Mouse (Mus musculus) ES-E14 (cell line): ENCODE data around the gene Chmp6. TPM values are rescaled to one million over a fixed set of nuclear protein-coding genes. Genes with fewer than 3 reads are reported as not detected.
A peak's percentile ranks its signal among the peaks of the same experiment; 100 is the strongest.

Experiments
- DNase-seq: peaks from one replicate; pipeline ENCODE4 v3.0.0-alpha.2; 2013; ENCODE audit warnings: low read depth, low spot score
- H3K27ac ChIP-seq: 2 replicates; pipeline ENCODE4 v1.5.1; 2012; ENCODE audit warnings: low read depth, mild to moderate bottlenecking, low read length, moderate library complexity, mixed read lengths; ENCODE audit not compliant: poor library complexity, insufficient read depth, severe bottlenecking
- H3K36me3 ChIP-seq: 2 replicates; pipeline ENCODE4 v1.6.1; 2012; ENCODE audit warnings: mild to moderate bottlenecking, low read length, moderate library complexity, mixed read lengths; ENCODE audit not compliant: control insufficient read depth, poor library complexity, insufficient read depth, severe bottlenecking
- H3K4me1 ChIP-seq, 2 experiments: fragments of 150-350 bp in 1 of 2; sonication (generic) in 1 of 2; 2 replicates each; pipeline ENCODE4 v1.6.1; 2012; ENCODE audit warnings: low read length in 2 of 2, mild to moderate bottlenecking in 1 of 2, mixed read lengths in 1 of 2; ENCODE audit not compliant: control insufficient read depth in 2 of 2, insufficient read depth in 2 of 2, poor library complexity in 1 of 2
- H3K4me3 ChIP-seq, 2 experiments: fragments of 150-350 bp in 1 of 2; sonication (generic) in 1 of 2; 2 replicates each; pipeline ENCODE4 v1.5.1; 2012; ENCODE audit warnings: low read length in 2 of 2, low read depth in 1 of 2, mild to moderate bottlenecking in 1 of 2, mixed read lengths in 1 of 2; ENCODE audit not compliant: insufficient read depth in 1 of 2, poor library complexity in 1 of 2, severe bottlenecking in 1 of 2
- H3K9ac ChIP-seq: 2 replicates; pipeline ENCODE4 v1.6.1; 2012; ENCODE audit warnings: low read depth, mild to moderate bottlenecking, low read length, mixed read lengths; ENCODE audit not compliant: poor library complexity, insufficient read depth, severe bottlenecking
- H3K9me3 ChIP-seq: fragments of 150-350 bp; sonication (generic); 2 replicates; pipeline ENCODE4 v1.6.1; 2012; ENCODE audit warnings: low read depth, mild to moderate bottlenecking, low read length; ENCODE audit not compliant: control insufficient read depth, insufficient read depth
- CHD2 ChIP-seq: IDR thresholded peaks from 2 replicates; pipeline ENCODE4 v1.6.1; 2014; ENCODE audit warnings: mild to moderate bottlenecking, low read depth, low read length, inconsistent platforms
- HCFC1 ChIP-seq: IDR thresholded peaks from 2 replicates; pipeline ENCODE4 v1.6.1; 2012; ENCODE audit warnings: low read length, inconsistent platforms, borderline replicate concordance; ENCODE audit not compliant: insufficient read depth
- MAFK ChIP-seq: IDR thresholded peaks from 2 replicates; pipeline ENCODE4 v1.6.1; 2014; ENCODE audit warnings: mild to moderate bottlenecking, low read depth, low read length, inconsistent platforms; ENCODE audit not compliant: insufficient read depth
- ZC3H11A ChIP-seq: IDR thresholded peaks from 2 replicates; pipeline ENCODE4 v1.6.1; 2012; ENCODE audit warnings: low read depth, mild to moderate bottlenecking, inconsistent platforms, low read length, borderline replicate concordance
- ZNF384 ChIP-seq: IDR thresholded peaks from 2 replicates; pipeline ENCODE4 v1.6.1; 2012; ENCODE audit warnings: low read depth, low read length, inconsistent platforms
- in situ Hi-C, 2 experiments: fragments of 600-800 bp; cut with MboI; formaldehyde crosslinking; loops; one replicate each; pipeline ENCODE4 v1.15.1; 2025; ENCODE audit warnings: low sequenced_read_pairs in 2 of 2, inconsistent platforms in 1 of 2; ENCODE audit not compliant: unreplicated experiment in 2 of 2
- total RNA-seq: library from RNA; depleted of rRNA; stranded (reverse); fragments of 300-350 nt; gene quantifications from 2 replicates; pipeline ENCODE4 v1.2.3, GENCODE M21; 2012; rRNA removed

The Chmp6 gene
- 48.1 and 58.1 TPM in 2 replicates for total RNA-seq

DNA sequence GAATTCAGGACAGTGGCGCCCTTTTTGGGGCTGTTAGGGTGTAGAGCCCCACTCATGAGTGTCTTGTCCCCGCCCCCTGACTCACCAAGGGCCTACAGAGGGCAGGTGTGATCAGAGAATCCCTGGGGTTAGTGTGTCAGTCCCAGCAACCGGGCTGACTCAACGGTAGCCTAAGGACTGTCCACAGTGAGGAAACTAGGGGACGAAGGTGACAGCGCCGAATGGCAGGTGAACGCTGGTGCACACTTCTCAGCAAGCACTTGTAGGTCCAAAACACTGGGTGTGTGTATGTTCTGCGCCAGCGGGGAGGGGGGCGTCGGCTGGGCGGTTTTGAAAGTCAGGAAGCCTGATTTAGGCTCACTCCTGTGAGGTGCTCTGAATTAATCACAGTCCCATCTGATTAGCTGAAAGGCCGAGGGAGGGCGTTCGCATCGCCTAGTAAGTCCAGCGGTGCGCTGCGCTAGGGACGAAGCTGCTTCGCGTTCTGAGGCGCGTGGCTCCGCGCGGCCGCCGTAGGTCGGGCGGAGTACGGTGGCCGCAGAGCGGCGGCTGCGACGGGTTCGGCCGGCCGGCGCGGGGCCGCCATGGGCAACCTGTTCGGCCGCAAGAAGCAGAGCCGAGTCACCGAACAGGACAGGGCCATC is at the start of gene Chmp6:
Gene Chmp6 (plus strand): TSS at position 151 of the 644 bp plus-strand sequence.
- TF ChIP-seq CHD2 (no peak), MAFK (no peak), ZNF384 (no peak), HCFC1 (peak; percentile 72; the same call in 1 of the 2 replicates), ZC3H11A (no peak)
- Histone ChIP-seq H3K36me3 (peaks cover 15% of the 10 kb centered on the region; the same call in 1 of the 2 replicates), H3K27ac (peak within 1 kb of the TSS; percentile 58), H3K4me1 (peaks cover 0 to 30% of the 10 kb centered on the region in 2 experiments; a peak in 1 of 4 replicates), H3K4me3 (peak within 1 kb of the TSS; percentile 90 to 97), H3K9me3 (no peaks in the 10 kb centered on the region), H3K9ac (peak within 1 kb of the TSS; percentile 98)
- DNase-seq, result no peak
- in situ Hi-C loops, result loop anchor here in 1 of 2 experiments (25.0 kb wide), 1 partner anchor 401 kb away; no protein-coding TSS in a partner anchor

DNA sequence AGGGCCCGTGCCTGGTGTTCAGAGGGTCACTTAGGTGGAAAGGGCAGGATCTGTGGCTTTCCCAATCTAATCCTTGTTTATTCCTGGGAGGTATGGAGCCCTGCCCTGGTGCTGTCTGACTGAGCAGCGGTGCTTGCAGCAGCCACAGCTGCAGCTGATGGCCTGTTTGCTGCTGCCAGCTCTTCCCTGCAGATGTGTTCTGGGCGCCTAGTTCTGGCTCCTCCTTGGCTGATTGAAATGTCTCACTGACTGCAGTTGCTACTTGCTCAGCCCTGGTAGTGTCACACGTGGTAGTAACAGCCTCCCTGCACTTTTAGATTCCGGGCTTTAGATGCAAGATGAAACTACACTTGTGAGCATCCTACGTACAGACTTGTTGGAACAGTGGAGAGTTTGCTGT is 46.4 kb upstream of the Chmp6 start:
- DNase-seq, result no peak
- TF ChIP-seq ZC3H11A (no peak), CHD2 (no peak), ZNF384 (no peak), MAFK (no peak), HCFC1 (no peak)
- H3K36me3 ChIP-seq, result peaks cover 16% of the 10 kb centered on the region; the same call in 1 of the 2 replicates
- H3K27ac ChIP-seq, result no peak overlapping the region
- in situ Hi-C loops, result no loop called here
- no peaks in the 10 kb centered on the region for H3K9me3 ChIP-seq
- H3K4me3 ChIP-seq, result no peak overlapping the region
- no peak overlapping the region for H3K9ac ChIP-seq
- peaks cover 0 to 5% of the 10 kb centered on the region in 2 experiments; a peak in 1 of 4 replicates for H3K4me1 ChIP-seq

DNA sequence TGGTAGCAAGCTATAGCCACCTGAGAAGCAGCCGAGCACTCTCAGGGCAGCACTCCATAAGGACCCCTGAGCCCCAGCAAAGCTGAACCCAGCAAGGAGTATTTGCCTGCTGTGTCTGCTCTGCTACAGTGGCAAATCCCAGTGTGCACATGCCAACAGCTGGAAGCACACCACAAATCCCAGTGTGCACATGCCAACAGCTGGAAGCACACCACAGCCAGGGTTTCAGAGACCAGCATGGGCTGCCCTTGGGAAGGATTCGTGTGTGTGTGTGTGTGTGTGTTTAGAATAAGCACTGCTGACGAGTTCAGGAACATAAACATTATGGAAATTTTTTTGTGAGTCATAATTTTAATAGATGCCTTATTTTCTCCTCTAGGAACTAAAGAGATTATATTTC is 45.1 kb upstream of the Chmp6 start:
- in situ Hi-C loops, result no loop called here
- DNase-seq, result no peak
- no peak overlapping the region for H3K9ac ChIP-seq
- H3K4me3 ChIP-seq, result no peak overlapping the region
- peaks cover 26% of the 10 kb centered on the region; the same call in 1 of the 2 replicates for H3K36me3 ChIP-seq
- H3K27ac ChIP-seq, result no peak overlapping the region
- H3K9me3 ChIP-seq, result no peaks in the 10 kb centered on the region
- TF ChIP-seq CHD2 (no peak), ZC3H11A (no peak), MAFK (no peak), ZNF384 (no peak), HCFC1 (no peak)
- H3K4me1 ChIP-seq, result peaks cover 0 to 5% of the 10 kb centered on the region in 2 experiments; a peak in 1 of 4 replicates

DNA sequence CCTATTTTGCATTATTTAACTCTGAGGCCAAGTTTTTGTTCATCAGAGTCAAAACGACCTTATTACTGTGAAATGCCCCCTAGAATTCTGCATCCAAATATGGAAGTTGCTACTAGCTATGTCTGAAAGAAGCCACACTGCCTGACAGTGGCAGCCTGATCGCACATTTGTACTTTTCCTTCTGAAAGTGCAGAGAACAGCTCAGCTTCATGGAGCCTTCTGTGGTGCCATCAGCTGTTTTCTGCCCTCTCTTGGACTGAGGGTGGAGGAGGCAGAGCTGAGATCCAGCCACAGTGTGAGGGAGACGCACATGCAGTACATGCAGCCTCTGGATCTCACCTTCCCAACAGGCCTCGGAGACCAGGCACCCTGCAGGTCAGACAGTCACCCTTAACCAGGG is 44.7 kb upstream of the Chmp6 start:
- Histone ChIP-seq H3K4me3 (no peak overlapping the region), H3K27ac (no peak overlapping the region), H3K36me3 (peaks cover 30% of the 10 kb centered on the region; the same call in 1 of the 2 replicates), H3K9me3 (no peaks in the 10 kb centered on the region), H3K9ac (no peak overlapping the region), H3K4me1 (peaks cover 0 to 5% of the 10 kb centered on the region in 2 experiments; a peak in 1 of 4 replicates)
- no peak for TF ChIP-seq HCFC1
- in situ Hi-C loops, result no loop called here
- no peak for DNase-seq

DNA sequence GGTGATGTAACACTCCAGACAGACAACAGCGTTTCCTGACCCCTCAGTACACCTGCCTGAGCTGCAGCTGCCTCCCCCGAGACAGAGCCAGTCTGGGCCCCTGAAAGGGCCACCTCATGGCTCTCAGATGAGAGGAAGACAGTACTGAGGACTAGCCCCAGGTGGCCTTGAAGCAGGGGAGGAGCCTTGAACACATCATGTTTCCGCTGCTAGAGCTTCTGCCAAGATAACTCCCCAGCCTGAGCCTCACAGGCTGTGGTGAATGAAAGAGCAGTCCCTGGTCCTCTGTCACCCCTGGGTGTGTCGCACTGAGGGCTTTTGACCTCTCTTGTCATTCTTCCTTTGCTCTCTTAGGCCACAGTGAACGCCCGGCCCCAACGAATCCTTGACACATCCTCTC is 42.1 kb upstream of the Chmp6 start:
- no peak overlapping the region for H3K27ac ChIP-seq
- peaks cover 42% of the 10 kb centered on the region; the same call in 1 of the 2 replicates for H3K36me3 ChIP-seq
- DNase-seq, result no peak
- TF ChIP-seq MAFK, result no peak
- TF ChIP-seq HCFC1, result no peak
- no peak for TF ChIP-seq CHD2
- no peak for TF ChIP-seq ZNF384
- no peak for TF ChIP-seq ZC3H11A
- peaks cover 0 to 5% of the 10 kb centered on the region in 2 experiments; a peak in 1 of 4 replicates for H3K4me1 ChIP-seq
- no peaks in the 10 kb centered on the region for H3K9me3 ChIP-seq
- H3K9ac ChIP-seq, result no peak overlapping the region
- H3K4me3 ChIP-seq, result no peak overlapping the region
- in situ Hi-C loops, result no loop called here
